Mouse (Mus musculus) MEL-GATA-1-ER (cell line): ENCODE measurements around the gene Erich4.
"Not testable (repeated sequence)": the region's sequence is repeated elsewhere in the genome, so short reads cannot be mapped to it uniquely, and the experiment has no call there.

Experiments
- DNase-seq: peaks from one replicate; pipeline ENCODE4 v3.0.0-alpha.2; 2012; ENCODE audit warnings: low read depth; ENCODE audit errors: extremely low read depth

The Erich4 gene

DNA sequence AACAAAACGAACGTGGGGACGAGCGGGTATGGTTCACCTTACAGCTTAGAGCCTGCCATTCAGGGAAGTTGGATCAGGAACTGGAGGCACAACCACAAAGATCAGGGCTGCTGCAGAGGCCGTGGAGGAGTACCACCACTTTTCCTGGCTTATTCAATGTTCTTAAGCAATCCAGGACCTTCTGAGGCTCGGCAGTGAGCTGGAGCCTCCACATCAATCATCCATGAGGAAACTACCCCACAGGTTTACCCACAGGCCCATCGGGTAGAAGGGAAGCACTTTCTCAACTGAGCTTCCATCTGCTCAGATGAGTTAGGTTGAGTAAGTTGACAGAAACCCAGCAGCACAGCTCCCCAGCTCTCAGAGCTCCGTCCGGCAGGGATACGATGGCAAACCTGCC, 36.3 kb downstream of the Erich4 start:
- DNase-seq = no peak

GRCm38 (mm10) chr7:25576793-25577437, 38.8 kb downstream of the Erich4 start:
- not testable (repeated sequence) for DNase-seq

GRCm38 (mm10) chr7:25576308-25576707, 39.4 kb downstream of the Erich4 start:
- not testable (repeated sequence) for DNase-seq

GRCm38 (mm10) chr7:25575870-25576269, 39.8 kb downstream of the Erich4 start:
- no peak for DNase-seq

DNA sequence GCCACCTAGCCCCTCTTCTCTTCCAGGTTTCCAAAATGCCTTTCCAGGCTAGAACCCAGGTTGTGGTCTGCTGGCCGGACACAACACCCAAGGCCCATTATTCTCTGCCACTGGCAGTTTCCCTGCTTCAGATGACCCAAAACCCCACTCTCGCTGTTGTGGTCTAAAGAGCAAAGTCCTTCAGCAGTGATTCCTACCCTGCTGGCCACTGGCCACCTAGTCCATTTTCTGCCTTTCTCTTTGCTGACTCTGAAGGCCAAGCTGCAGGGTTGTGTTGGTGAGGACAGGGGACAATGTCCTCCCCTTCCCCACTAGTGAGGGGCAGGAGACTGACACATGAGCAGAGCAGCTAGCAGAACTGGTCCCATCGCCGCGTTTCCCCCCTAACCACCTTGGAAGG, 40.6 kb downstream of the Erich4 start:
- DNase-seq = no peak

- not testable (repeated sequence) for DNase-seq
Observed at GRCm38 (mm10) chr7:25573806-25574205, 41.9 kb downstream of the Erich4 start.

GRCm38 (mm10) chr7:25568721-25569120, 47.0 kb downstream of the Erich4 start:
- no peak for DNase-seq
